Mouse (Mus musculus): Measurements from ENCODE around the gene Lhx1. TPM values are rescaled to one million over a fixed set of nuclear protein-coding genes. Genes with fewer than 3 reads are reported as not detected.

Gene Lhx1
- total and polyA plus RNA-seq, 3 experiments = 0.04 TPM; not detected in 2

GRCm38 (mm10) chr11:84548293-84548692 is 23.0 kb upstream of the Lhx1 start:
- peaks cover 6% of the 10 kb centered on the region for H3K9me3 ChIP-seq (replicated peaks; ENCODE audit: low read length)
- no peak overlapping the region for H3K9ac ChIP-seq (ENCODE audit: insufficient read depth, low read depth)
- dilution Hi-C loops (cut with MboI; ENCODE audit: extremely low pct_ligation_motif_present, extremely low pct_unique_long_range_greater_than_20kb, low sequenced_read_pairs) (no loop called here), in situ Hi-C loops (cut with MboI; ENCODE audit: low pct_ligation_motif_present, low pct_unique_long_range_greater_than_20kb, low sequenced_read_pairs) (no loop called here)
- no peak overlapping the region for H3K4me3 ChIP-seq (replicated peaks in 1 of 3; ENCODE audit: low read depth in 2 of 3, low read length in 2 of 3, poor library complexity in 1 of 3)
- no peak for DNase-seq (ENCODE audit: extremely low read depth)
- TF ChIP-seq MXI1 (IDR thresholded peaks at IDR 0.05; ENCODE audit: low read depth, low read length) (no peak), E2F4 (IDR thresholded peaks at IDR 0.05; ENCODE audit: insufficient replicate concordance, low read depth, low read length) (no peak), IRF4 (IDR thresholded peaks at IDR 0.05; ENCODE audit: low read depth, low read length) (no peak), MYC (IDR thresholded peaks at IDR 0.05; ENCODE audit: low read depth, low read length) (no peak), POLR2A (IDR thresholded peaks at IDR 0.05; ENCODE audit: low read depth, low read length) (no peak), MAX (IDR thresholded peaks at IDR 0.05; ENCODE audit: low read length) (no peak), RCOR1 (conservative IDR thresholded peaks at IDR 0.05; ENCODE audit: low read depth, low read length) (no peak), ETS1 (conservative IDR thresholded peaks at IDR 0.05; ENCODE audit: low read depth, low read length) (no peak), ZNF384 (IDR thresholded peaks at IDR 0.05; ENCODE audit: low read depth, low read length) (no peak), KAT2A (IDR thresholded peaks at IDR 0.05; ENCODE audit: insufficient replicate concordance, low read length) (no peak), MAZ (IDR thresholded peaks at IDR 0.05; ENCODE audit: low read depth, low read length) (no peak), GABPA (IDR thresholded peaks at IDR 0.05; ENCODE audit: insufficient replicate concordance, low read depth, low read length) (no peak), MAFK (IDR thresholded peaks at IDR 0.05; ENCODE audit: insufficient replicate concordance, low read length) (no peak), SIN3A (IDR thresholded peaks at IDR 0.05; ENCODE audit: low read length) (no peak), JUND (conservative IDR thresholded peaks at IDR 0.05; ENCODE audit: low read depth, low read length) (no peak)
- no peaks in the 10 kb centered on the region for H3K36me3 ChIP-seq (replicated peaks in 1 of 2; ENCODE audit: control insufficient read depth in 1 of 2, insufficient read depth in 1 of 2, low read length in 1 of 2)
- no peaks in the 10 kb centered on the region for H3K79me2 ChIP-seq (replicated peaks; ENCODE audit: control insufficient read depth, extremely low read depth, insufficient read depth, poor library complexity, severe bottlenecking)
- no peak overlapping the region for H3K4me2 ChIP-seq (ENCODE audit: insufficient read depth, low read depth, poor library complexity, severe bottlenecking)
- no peak overlapping the region for H3K27ac ChIP-seq (ENCODE audit: insufficient read depth, low read depth)
- no peaks in the 10 kb centered on the region for H3K4me1 ChIP-seq (ENCODE audit: control insufficient read depth in 1 of 2, insufficient read depth in 2 of 2)
- peaks cover 86% of the 10 kb centered on the region for H3K27me3 ChIP-seq (replicated peaks)

- dilution Hi-C loops (cut with MboI; ENCODE audit: extremely low pct_ligation_motif_present, extremely low pct_unique_long_range_greater_than_20kb, low sequenced_read_pairs) (no loop called here), in situ Hi-C loops (cut with MboI; ENCODE audit: low pct_ligation_motif_present, low pct_unique_long_range_greater_than_20kb, low sequenced_read_pairs) (no loop called here)
- no peak for DNase-seq (ENCODE audit: extremely low read depth)
- H3K27ac ChIP-seq (ENCODE audit: insufficient read depth, low read depth) = no peak overlapping the region
- no peak overlapping the region for H3K4me2 ChIP-seq (ENCODE audit: insufficient read depth, low read depth, poor library complexity, severe bottlenecking)
- no peak overlapping the region for H3K9ac ChIP-seq (ENCODE audit: insufficient read depth, low read depth)
- TF ChIP-seq POLR2A (IDR thresholded peaks at IDR 0.05; ENCODE audit: low read depth, low read length) (no peak), ZMIZ1 (IDR thresholded peaks at IDR 0.05; ENCODE audit: low read depth, low read length) (no peak), NRF1 (IDR thresholded peaks at IDR 0.05; ENCODE audit: low read depth, low read length) (no peak)
- H3K36me3 ChIP-seq (replicated peaks in 1 of 2; ENCODE audit: control insufficient read depth in 1 of 2, insufficient read depth in 1 of 2, low read length in 1 of 2) = no peaks in the 10 kb centered on the region
- peaks cover 88% of the 10 kb centered on the region for H3K27me3 ChIP-seq (replicated peaks)
- H3K4me1 ChIP-seq (ENCODE audit: control insufficient read depth in 1 of 2, insufficient read depth in 2 of 2) = no peaks in the 10 kb centered on the region
- H3K4me3 ChIP-seq (replicated peaks in 1 of 3; ENCODE audit: low read depth in 2 of 3, low read length in 2 of 3, poor library complexity in 1 of 3) = no peak overlapping the region
- H3K79me2 ChIP-seq (replicated peaks; ENCODE audit: control insufficient read depth, extremely low read depth, insufficient read depth, poor library complexity, severe bottlenecking) = no peaks in the 10 kb centered on the region
- no peaks in the 10 kb centered on the region for H3K9me3 ChIP-seq (replicated peaks; ENCODE audit: low read length)
Measured at GRCm38 (mm10) chr11:84539981-84540380, 14.6 kb upstream of the Lhx1 start.

Data from CH12.LX (cell line).